Mouse (Mus musculus) cerebellum, adult 2 months (tissue): ENCODE measurements around the gene Ankrd54. TPM values are rescaled to one million over a fixed set of nuclear protein-coding genes. Genes with fewer than 3 reads are reported as not detected.

Experiments
- DNase-seq, 2 experiments: peaks; one replicate each; pipeline ENCODE4 v3.0.0; 2021
- H3K27ac ChIP-seq: fragments of 200-500 bp; 2 replicates; pipeline ENCODE4 v1.5.1; 2012; ENCODE audit warnings: low read length, control low read depth, inconsistent platforms; ENCODE audit not compliant: insufficient read depth
- H3K27me3 ChIP-seq: fragments of 200-500 bp; 2 replicates; pipeline ENCODE4 v1.6.1; 2012; ENCODE audit warnings: inconsistent platforms, mild to moderate bottlenecking, low read length, moderate library complexity; ENCODE audit not compliant: control insufficient read depth, insufficient read depth
- H3K4me1 ChIP-seq: fragments of 200-500 bp; 2 replicates; pipeline ENCODE4 v1.6.1; 2011; ENCODE audit warnings: low read length; ENCODE audit not compliant: control insufficient read depth, insufficient read depth
- H3K4me3 ChIP-seq: fragments of 200-500 bp; replicated peaks from 2 replicates; pipeline ENCODE3; 2011; ENCODE audit warnings: mild to moderate bottlenecking, low read depth, low read length, control low read depth; ENCODE audit not compliant: insufficient read depth
- CTCF ChIP-seq: fragments of 200-500 bp; IDR thresholded peaks from 2 replicates; pipeline ENCODE4 v1.5.1; 2011; ENCODE audit warnings: low read depth, mild to moderate bottlenecking, control low read depth, low read length, moderate library complexity, borderline replicate concordance; ENCODE audit not compliant: insufficient read depth
- POLR2A ChIP-seq: fragments of 200-500 bp; IDR thresholded peaks from 2 replicates; pipeline ENCODE4 v1.6.1; 2011; ENCODE audit warnings: low read length, control low read depth, borderline replicate concordance; ENCODE audit not compliant: insufficient read depth
- WGBS: fragments of 180-500 bp; shearing (Covaris S2); methylation state at CpG from one replicate; pipeline ENCODE4 v1.1.7; 2018; 5-methylcytosine and 5-hydroxymethylcytosine counted together
- polyA plus RNA-seq: library from polyadenylated mRNA; depleted of rRNA; stranded (reverse); fragments of >200 nt; gene quantifications from 2 replicates; pipeline ENCODE4 v1.2.3, GENCODE M21; 2012

The Ankrd54 gene
- polyA plus RNA-seq, 1 experiment, result 42.8 TPM

DNA sequence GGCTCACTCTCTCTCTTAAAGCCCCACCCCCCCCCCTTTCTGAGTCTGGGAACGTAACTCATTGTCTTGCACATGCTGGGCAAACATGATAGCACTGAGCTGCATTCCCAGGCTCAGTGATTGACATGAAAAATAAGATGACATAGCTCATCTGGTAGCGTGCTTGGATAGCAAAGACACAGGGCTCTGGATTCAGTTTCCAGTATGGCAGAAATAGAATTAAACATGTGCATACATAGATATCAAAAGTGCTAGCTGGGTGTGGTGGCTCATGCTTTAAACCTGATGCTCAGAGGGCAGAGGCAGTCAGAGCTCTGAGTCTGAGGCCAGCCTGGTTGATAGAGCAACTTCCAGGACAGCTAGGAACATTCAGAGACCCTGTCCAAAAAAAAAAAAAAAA, 43.1 kb upstream of the Ankrd54 start:
- Histone ChIP-seq H3K4me1 (peaks cover 4% of the 10 kb centered on the region), H3K27me3 (no peaks in the 10 kb centered on the region), H3K27ac (no peak overlapping the region), H3K4me3 (no peak overlapping the region)
- 59% methylated on average over 2 of the region's 2 CpGs for WGBS
- no peak for DNase-seq
- TF ChIP-seq CTCF, result no peak
- no peak for TF ChIP-seq POLR2A

DNA sequence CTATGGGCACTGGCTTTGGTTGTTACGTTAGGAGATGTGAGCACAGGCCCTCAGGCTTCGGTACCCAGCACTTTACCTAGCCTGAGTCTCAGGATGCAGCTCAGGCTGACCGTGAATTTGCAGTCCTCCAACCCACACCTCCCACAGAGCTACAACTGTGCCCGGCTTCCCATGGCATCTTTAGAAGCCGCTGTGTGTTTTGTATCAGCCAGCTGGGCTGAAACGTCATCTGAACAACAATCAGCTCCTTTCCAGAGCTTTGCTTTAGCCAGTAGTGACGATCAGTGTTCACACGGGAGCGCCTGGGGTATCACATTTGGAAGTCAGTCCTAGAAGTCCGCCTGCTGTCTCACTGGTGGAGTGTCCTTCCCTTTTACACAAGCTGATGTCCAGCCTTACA, 40.6 kb upstream of the Ankrd54 start:
- Histone ChIP-seq H3K27me3 (no peaks in the 10 kb centered on the region), H3K4me3 (no peak overlapping the region), H3K27ac (peak overlapping the region; percentile 50; the same call in 1 of the 2 replicates), H3K4me1 (no peaks in the 10 kb centered on the region)
- WGBS, result 46% methylated on average over 10 of the region's 10 CpGs
- no peak for DNase-seq
- TF ChIP-seq CTCF (no peak), POLR2A (no peak)

DNA sequence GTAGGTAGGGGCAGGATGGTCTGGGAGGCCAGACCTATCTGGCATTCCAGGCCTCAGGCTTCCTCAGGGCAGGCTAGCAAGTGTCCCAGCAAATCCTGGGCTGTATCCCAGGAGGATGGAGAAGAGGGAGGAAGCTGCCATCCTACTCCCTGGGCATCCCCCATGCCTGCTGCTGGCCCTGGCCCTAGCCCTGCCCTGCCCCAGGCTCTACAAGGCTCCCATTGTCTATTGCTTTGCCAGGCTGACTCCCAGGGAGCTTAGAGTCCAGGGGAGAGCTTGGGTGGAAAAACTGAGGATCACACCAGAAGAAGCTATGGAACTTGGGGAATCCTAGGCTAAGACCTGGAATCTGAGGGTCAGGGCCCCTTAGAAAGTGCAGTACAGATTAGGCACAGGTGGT, 38.8 kb upstream of the Ankrd54 start:
- Histone ChIP-seq H3K27me3 (no peaks in the 10 kb centered on the region), H3K27ac (peak overlapping the region; percentile 65; the same call in 1 of the 2 replicates), H3K4me3 (no peak overlapping the region), H3K4me1 (no peaks in the 10 kb centered on the region)
- TF ChIP-seq CTCF, result no peak
- TF ChIP-seq POLR2A, result no peak
- no peak for DNase-seq

DNA sequence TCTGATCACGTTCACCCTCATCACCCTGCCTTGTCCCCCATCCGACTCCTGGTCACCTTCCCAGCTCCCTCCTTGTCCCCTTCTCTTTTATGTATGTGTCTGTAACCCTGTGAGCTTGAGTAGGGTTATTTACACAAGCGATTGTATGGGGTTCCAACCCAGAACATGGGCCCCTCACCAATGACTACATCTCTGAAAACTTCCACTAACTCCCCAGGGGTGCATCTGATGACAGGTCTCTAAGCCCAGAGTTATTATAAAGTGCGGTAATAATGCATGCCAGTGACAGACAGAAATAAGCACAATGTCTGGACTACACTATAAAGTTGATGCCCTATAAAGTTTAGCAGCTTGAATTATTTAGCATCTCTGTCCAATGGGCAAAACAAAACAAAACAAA, 37.7 kb upstream of the Ankrd54 start:
- TF ChIP-seq POLR2A (no peak), CTCF (no peak)
- no peak overlapping the region for H3K4me3 ChIP-seq
- no peaks in the 10 kb centered on the region for H3K4me1 ChIP-seq
- 85% methylated on average over 4 of the region's 4 CpGs for WGBS
- H3K27me3 ChIP-seq, result no peaks in the 10 kb centered on the region
- H3K27ac ChIP-seq, result no peak overlapping the region
- no peak for DNase-seq

DNA sequence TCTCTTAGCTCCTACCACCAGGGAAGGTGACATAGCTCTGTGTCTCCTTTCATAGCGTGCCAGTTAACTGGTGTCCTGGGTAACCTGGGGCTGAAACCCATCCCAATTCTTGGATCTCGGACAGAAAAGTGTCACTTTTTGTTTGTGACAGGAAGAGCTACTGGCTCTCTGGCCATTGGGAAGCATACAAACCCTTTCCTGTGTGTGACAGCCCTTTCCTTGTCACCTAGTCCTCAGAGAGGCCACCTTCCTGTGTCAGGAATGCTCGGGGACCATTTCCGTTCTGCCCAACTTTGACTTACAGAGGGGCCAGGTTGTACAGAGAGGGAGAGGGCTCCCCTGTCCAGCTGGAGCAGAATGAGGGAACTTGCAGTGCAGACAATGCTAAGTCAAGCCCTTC, 36.8 kb upstream of the Ankrd54 start:
- no peak for TF ChIP-seq POLR2A
- TF ChIP-seq CTCF, result no peak
- no peak overlapping the region for H3K4me3 ChIP-seq
- H3K4me1 ChIP-seq, result no peaks in the 10 kb centered on the region
- no peak for DNase-seq
- no peak overlapping the region; the same call in 1 of the 2 replicates for H3K27ac ChIP-seq
- 64% methylated on average over 4 of the region's 4 CpGs for WGBS
- no peaks in the 10 kb centered on the region for H3K27me3 ChIP-seq

DNA sequence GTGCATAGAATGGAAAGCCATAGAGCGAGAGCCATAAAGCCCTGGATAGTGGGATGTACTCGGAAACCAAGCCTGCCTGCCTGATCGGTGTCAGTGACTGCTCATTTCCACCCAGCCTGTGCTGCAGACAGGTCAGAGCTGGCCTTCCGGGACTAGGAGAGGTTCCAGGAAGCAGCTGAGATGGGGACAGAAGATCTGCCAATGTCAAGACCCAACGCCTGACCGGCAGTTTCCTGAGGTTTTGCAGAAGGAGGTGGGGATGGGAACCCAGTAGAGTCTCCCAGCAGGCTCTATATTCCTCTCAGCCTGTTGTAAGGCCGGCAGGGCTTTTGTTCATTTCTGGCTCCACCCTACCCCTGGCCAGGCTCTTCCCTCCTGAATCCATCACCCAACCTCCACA, 36.2 kb upstream of the Ankrd54 start:
- Histone ChIP-seq H3K4me1 (no peaks in the 10 kb centered on the region), H3K27ac (no peak overlapping the region), H3K27me3 (no peaks in the 10 kb centered on the region), H3K4me3 (no peak overlapping the region)
- no peak for DNase-seq
- TF ChIP-seq CTCF (no peak), POLR2A (no peak)
- WGBS, result 44% methylated on average over 7 of the region's 7 CpGs

DNA sequence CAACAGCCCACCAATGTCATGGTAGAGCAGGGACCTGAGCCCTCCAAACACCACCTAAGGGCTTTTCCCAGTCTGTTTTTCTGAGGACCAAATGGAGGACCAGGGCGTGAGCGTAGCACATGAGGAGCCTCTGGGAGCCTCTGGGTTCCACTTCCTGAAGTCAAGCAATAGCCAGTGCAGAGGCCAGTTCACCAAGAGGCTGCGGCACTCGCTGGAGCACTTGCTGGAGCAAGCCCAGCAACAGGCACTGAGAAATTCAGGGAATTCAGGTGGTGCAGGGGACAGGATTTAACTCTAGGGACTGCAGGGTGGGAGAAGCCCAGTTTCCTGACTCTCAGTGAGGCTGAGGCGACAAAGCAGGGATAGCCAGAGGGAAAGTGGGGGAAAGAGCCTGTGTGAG, 35.5 kb upstream of the Ankrd54 start:
- Histone ChIP-seq H3K4me1 (no peaks in the 10 kb centered on the region), H3K27me3 (no peaks in the 10 kb centered on the region), H3K4me3 (no peak overlapping the region), H3K27ac (peak overlapping the region; percentile 10; the same call in 1 of the 2 replicates)
- WGBS, result 73% methylated on average over 5 of the region's 5 CpGs
- no peak for DNase-seq
- TF ChIP-seq CTCF (no peak), POLR2A (no peak)

DNA sequence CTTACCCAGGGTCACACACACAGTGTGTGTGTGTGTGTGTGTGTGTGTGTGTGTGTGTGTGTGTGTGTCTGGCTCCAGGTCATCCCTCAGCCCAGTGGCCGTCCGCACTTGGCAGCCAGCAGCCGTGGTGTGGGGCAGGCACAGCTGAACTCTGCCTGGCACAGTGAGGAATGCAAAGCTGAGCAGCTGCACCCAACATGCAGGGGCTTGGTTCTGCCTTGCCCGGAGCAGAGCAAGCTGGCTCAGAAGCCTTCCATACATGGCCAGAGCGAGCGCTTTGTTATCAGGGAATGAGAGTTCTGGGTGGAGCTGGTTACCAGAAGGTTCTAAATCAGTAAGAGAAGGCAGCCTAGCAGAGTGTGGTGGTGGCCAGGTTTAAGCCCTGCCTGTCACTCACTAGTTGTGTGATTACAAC, 34.9 kb upstream of the Ankrd54 start:
- peak in 1 of 2 experiments; percentile 45 for DNase-seq
- H3K27me3 ChIP-seq, result no peaks in the 10 kb centered on the region
- TF ChIP-seq POLR2A, result no peak
- no peak for TF ChIP-seq CTCF
- H3K27ac ChIP-seq, result peak overlapping the region; percentile 10; the same call in 1 of the 2 replicates
- H3K4me3 ChIP-seq, result no peak overlapping the region
- H3K4me1 ChIP-seq, result no peaks in the 10 kb centered on the region
- WGBS, result 15% methylated on average over 6 of the region's 6 CpGs
